Mouse (Mus musculus) heart, postnatal 0 days (tissue): ENCODE results near the gene Myo16.

Source experiments
- CTCF ChIP-seq: IDR thresholded peaks from 2 replicates; pipeline ENCODE4 v1.5.1; 2016; ENCODE audit warnings: antibody characterized with exemption, control low read depth, low read depth
- EP300 ChIP-seq: IDR thresholded peaks from 2 replicates; pipeline ENCODE4 v1.6.1; 2016; ENCODE audit warnings: antibody characterized with exemption, low read depth

DNA sequence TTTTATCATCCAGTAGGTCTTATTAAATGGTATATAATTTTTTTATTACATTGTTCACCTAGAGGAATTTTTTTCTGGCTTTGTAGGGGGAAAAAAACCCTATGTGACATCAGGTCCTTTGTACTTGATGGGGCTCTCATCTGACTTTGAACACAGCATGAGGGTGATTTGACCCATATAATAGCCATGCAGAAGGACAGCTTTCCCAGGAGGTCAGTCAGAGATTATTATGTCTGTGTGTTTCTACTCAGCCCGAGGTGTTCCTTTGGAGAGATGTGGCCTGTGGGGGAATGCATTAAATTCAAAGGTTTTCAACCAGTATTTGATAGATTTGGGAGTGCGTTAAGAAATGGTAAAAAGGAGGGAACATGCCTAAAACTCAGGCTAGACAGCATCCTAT is 71.3 kb downstream of the Myo16 start:
- TF ChIP-seq CTCF (no peak), EP300 (no peak)
